Comparison of ENCODE assay signal across 8 mouse cellular contexts in the genomic region with DNA sequence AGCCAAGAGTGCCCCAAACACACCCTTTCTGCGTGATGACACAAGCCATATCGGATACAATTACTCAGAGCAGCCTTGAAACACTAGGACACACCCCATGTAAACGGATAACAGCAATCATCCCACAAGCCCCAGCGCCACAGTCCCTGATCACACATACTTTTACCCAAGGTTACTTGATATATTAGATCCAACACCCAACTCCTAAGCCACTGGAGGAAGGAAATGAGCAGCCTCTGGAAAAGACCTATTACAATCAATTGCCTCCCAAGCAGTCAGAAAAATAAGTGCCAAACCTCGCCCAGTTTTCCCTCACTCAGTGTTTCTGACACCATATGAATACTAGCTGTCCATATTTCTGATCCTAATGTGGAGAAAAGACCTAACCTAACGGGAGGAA. TPM values are rescaled to one million over a fixed set of nuclear protein-coding genes. Genes with fewer than 3 reads are reported as not detected.
A peak's percentile ranks its signal among the peaks of the same experiment; 100 is the strongest.
DNase-seq lines count a peak whose midpoint lies in the region; ATAC-seq and TF ChIP-seq lines count a peak whose summit lies in the region.

No protein-coding gene starts in this region.

- TF ChIP-seq CTCF in hindbrain, postnatal 0 days (IDR thresholded peaks at IDR 0.05; ENCODE audit: low read depth), result no peak
- TF ChIP-seq CTCF in midbrain, postnatal 0 days (IDR thresholded peaks at IDR 0.05), result no peak

- H3K4me1 ChIP-seq in embryonic facial prominence, embryonic 10.5 days, result peaks cover 14% of the 10 kb centered on the region
- H3K4me1 ChIP-seq in hindbrain, postnatal 0 days (ENCODE audit: insufficient read depth, low read length), result no peaks in the 10 kb centered on the region
- no peaks in the 10 kb centered on the region for H3K4me1 ChIP-seq in midbrain, postnatal 0 days (ENCODE audit: insufficient read depth, low read length)

- H3K27ac ChIP-seq in embryonic facial prominence, embryonic 10.5 days (replicated peaks), result no peak overlapping the region
- no peak overlapping the region for H3K27ac ChIP-seq in hindbrain, postnatal 0 days
- H3K27ac ChIP-seq in midbrain, postnatal 0 days (ENCODE audit: low read depth, low read length), result no peak overlapping the region

- H3K9ac ChIP-seq in hindbrain, postnatal 0 days (replicated peaks; ENCODE audit: low read length), result no peak overlapping the region; the same call in 1 of the 2 replicates
- H3K9ac ChIP-seq in midbrain, postnatal 0 days (replicated peaks; ENCODE audit: low read length, poor library complexity, severe bottlenecking), result no peak overlapping the region

- ATAC-seq in hindbrain, postnatal 0 days, result no peak
- no peak for ATAC-seq in midbrain, postnatal 0 days (ENCODE audit: low FRiP score)

- no peaks in the 10 kb centered on the region for H3K27me3 ChIP-seq in embryonic facial prominence, embryonic 10.5 days (replicated peaks; ENCODE audit: low read depth, poor library complexity, severe bottlenecking)
- H3K27me3 ChIP-seq in hindbrain, postnatal 0 days (ENCODE audit: insufficient read depth, low read length), result no peaks in the 10 kb centered on the region
- no peaks in the 10 kb centered on the region for H3K27me3 ChIP-seq in midbrain, postnatal 0 days (ENCODE audit: insufficient read depth, low read length)

- WGBS in embryonic facial prominence, embryonic 10.5 days, result 79% methylated on average over 6 of the region's 6 CpGs
- 73% methylated on average over 6 of the region's 6 CpGs for WGBS in hindbrain, postnatal 0 days
- WGBS in midbrain, postnatal 0 days, result 75% methylated on average over 6 of the region's 6 CpGs

- H3K4me2 ChIP-seq in hindbrain, postnatal 0 days (ENCODE audit: low read depth, low read length), result peak overlapping the region; percentile 83
- H3K4me2 ChIP-seq in midbrain, postnatal 0 days (ENCODE audit: low read depth, low read length, poor library complexity, severe bottlenecking), result peak overlapping the region; percentile 85

- no peaks in the 10 kb centered on the region for H3K36me3 ChIP-seq in embryonic facial prominence, embryonic 10.5 days (replicated peaks)
- H3K36me3 ChIP-seq in hindbrain, postnatal 0 days (ENCODE audit: insufficient read depth, low read length), result peaks cover 4% of the 10 kb centered on the region; the same call in 1 of the 2 replicates
- H3K36me3 ChIP-seq in midbrain, postnatal 0 days (ENCODE audit: insufficient read depth, low read length), result peaks cover 6% of the 10 kb centered on the region; the same call in 1 of the 2 replicates

- DNase-seq in lung, adult 18-20 months, result peak; percentile 15 to 38
- DNase-seq in lung, postnatal 25 days (ENCODE audit: low spot score), result no peak
- DNase-seq in embryonic facial prominence, embryonic 10.5 days (ENCODE audit: low spot score), result no peak
- DNase-seq in hindbrain, postnatal 0 days (ENCODE audit: low spot score), result no peak
- no peak for DNase-seq in midbrain, postnatal 0 days (ENCODE audit: low spot score)
- no peak for DNase-seq in left cerebral cortex, adult 8-10 months (ENCODE audit: low spot score in 2 of 2)
- DNase-seq in frontal cortex, postnatal 10 days (ENCODE audit: low spot score in 2 of 2), result no peak
- no peak for DNase-seq in frontal cortex, adult 2 months (ENCODE audit: extremely low spot score in 1 of 2, low spot score in 1 of 2)

- no peaks in the 10 kb centered on the region for H3K9me3 ChIP-seq in embryonic facial prominence, embryonic 10.5 days
- no peaks in the 10 kb centered on the region for H3K9me3 ChIP-seq in hindbrain, postnatal 0 days (ENCODE audit: low read length)
- H3K9me3 ChIP-seq in midbrain, postnatal 0 days (ENCODE audit: low read length), result no peaks in the 10 kb centered on the region

- peak overlapping the region; percentile 76; the same call in 1 of the 2 replicates for H3K4me3 ChIP-seq in embryonic facial prominence, embryonic 10.5 days
- H3K4me3 ChIP-seq in hindbrain, postnatal 0 days (ENCODE audit: low read length), result 0 out of 2 replicates have a peak overlapping the region, but pooled peaks have one; percentile 64
- H3K4me3 ChIP-seq in midbrain, postnatal 0 days (ENCODE audit: low read depth, low read length), result peak overlapping the region; percentile 68

RNA-seq across cellular contexts. Expression of a gene that starts 29.2 kb away (rescaled TPM):
- 0.24 TPM in 1 of 2 replicates, not detected in the other for polyA plus RNA-seq in embryonic facial prominence, embryonic 10.5 days (2016; fragmentation: Nextera tagmentation; extraction: Ambion mirVana)
- total RNA-seq in hindbrain, postnatal 0 days (2014; rRNA removed), result not detected in 2 replicates
- 0.19 and 0.29 TPM in 2 replicates for polyA plus RNA-seq in hindbrain, postnatal 0 days (2015; fragmentation: Nextera tagmentation; extraction: Ambion mirVana)
- total RNA-seq in midbrain, postnatal 0 days (2014; rRNA removed), result 0.38 and 5.4 TPM in 2 replicates
- polyA plus RNA-seq in midbrain, postnatal 0 days (2015; fragmentation: Nextera tagmentation; extraction: Ambion mirVana), result 0.25 and 0.41 TPM in 2 replicates
- total RNA-seq in left cerebral cortex, adult 8-10 months (2022), result 1 to 10 TPM in 1 of 4 experiments, under 1 TPM in 3; 0.39 to 1.7 (median 0.77) TPM
- 0.10 and 0.69 TPM in 2 replicates for polyA plus RNA-seq in frontal cortex, adult 2 months (2012; rRNA removed)

RNA-seq across cellular contexts. Expression of a gene that starts 29.7 kb away (rescaled TPM):
- polyA plus RNA-seq in embryonic facial prominence, embryonic 10.5 days (2016; fragmentation: Nextera tagmentation; extraction: Ambion mirVana), result 21.6 and 24.0 TPM in 2 replicates
- 3.5 and 4.0 TPM in 2 replicates for total RNA-seq in hindbrain, postnatal 0 days (2014; rRNA removed)
- 9.5 and 10.0 TPM in 2 replicates for polyA plus RNA-seq in hindbrain, postnatal 0 days (2015; fragmentation: Nextera tagmentation; extraction: Ambion mirVana)
- 5.9 and 9.8 TPM in 2 replicates for total RNA-seq in midbrain, postnatal 0 days (2014; rRNA removed)
- 5.7 and 7.3 TPM in 2 replicates for polyA plus RNA-seq in midbrain, postnatal 0 days (2015; fragmentation: Nextera tagmentation; extraction: Ambion mirVana)
- total RNA-seq in left cerebral cortex, adult 8-10 months (2022), result 1 to 10 TPM; 5.7 to 9.0 (median 7.8) TPM
- 8.4 and 9.9 TPM in 2 replicates for polyA plus RNA-seq in frontal cortex, adult 2 months (2012; rRNA removed)

Comparison
In these comparisons a context has a peak if more than half of its experiments do, and no peak if none do; other contexts are left out.
1. DNase-seq: peak in lung, adult 18-20 months (2 of 2); none in lung, postnatal 25 days (single experiment), embryonic facial prominence, embryonic 10.5 days (single experiment), hindbrain, postnatal 0 days (single experiment), midbrain, postnatal 0 days (single experiment), left cerebral cortex, adult 8-10 months (0 of 2), frontal cortex, postnatal 10 days (0 of 2) and frontal cortex, adult 2 months (0 of 2).
2. Peak in every context shown above with its lines, with median percentiles within 50 percentile points of each other: H3K4me3 ChIP-seq.